Mouse (Mus musculus): ENCODE measurements around the gene A730071L15Rik. TPM values are rescaled to one million over a fixed set of nuclear protein-coding genes. Genes with fewer than 3 reads are reported as not detected.
A peak's percentile ranks its signal among the peaks of the same experiment; 100 is the strongest.

A730071L15Rik gene
- total and polyA plus RNA-seq, 3 experiments: 0.42 TPM; not detected in 2

DNA sequence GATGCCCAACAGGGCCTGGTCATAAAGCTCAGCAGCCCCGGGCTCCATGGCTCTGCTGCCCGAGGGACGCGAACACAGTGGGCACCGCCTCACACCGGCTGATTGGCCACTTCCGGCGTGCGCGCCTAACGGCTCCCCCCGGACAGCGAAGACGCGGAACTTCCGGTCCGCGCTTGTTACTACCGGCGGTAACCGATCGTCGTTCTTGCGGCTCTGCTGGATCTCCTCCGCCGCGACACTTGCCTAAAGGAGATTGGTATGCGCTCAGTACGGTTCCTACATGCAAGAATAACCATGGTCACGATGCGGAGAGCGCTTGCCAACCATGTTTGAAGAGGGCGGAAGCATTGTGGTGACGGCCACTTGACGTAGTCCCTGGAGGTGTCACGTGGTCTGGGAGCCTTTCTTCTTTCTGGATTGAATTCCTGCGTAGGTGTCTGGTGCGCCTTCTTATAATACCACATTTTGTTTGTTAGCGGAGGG is 299 bp downstream of the A730071L15Rik start, which contains the start of gene Nudcd3 (continued):
- TF ChIP-seq TBP (conservative IDR thresholded peaks at IDR 0.05; ENCODE audit: low read depth, low read length): peak; percentile 84
- no peak for TF ChIP-seq ZNF384 (IDR thresholded peaks at IDR 0.05; ENCODE audit: low read depth, low read length)
- TF ChIP-seq NELFE (IDR thresholded peaks at IDR 0.05; ENCODE audit: low read depth, low read length): peak; percentile 84
- TF ChIP-seq MAZ (IDR thresholded peaks at IDR 0.05; ENCODE audit: low read depth, low read length): no peak
- peak; percentile 96 for TF ChIP-seq USF1 (IDR thresholded peaks at IDR 0.05; ENCODE audit: low read depth, low read length)
- TF ChIP-seq ZC3H11A (IDR thresholded peaks at IDR 0.05; ENCODE audit: low read depth, low read length): no peak

DNA sequence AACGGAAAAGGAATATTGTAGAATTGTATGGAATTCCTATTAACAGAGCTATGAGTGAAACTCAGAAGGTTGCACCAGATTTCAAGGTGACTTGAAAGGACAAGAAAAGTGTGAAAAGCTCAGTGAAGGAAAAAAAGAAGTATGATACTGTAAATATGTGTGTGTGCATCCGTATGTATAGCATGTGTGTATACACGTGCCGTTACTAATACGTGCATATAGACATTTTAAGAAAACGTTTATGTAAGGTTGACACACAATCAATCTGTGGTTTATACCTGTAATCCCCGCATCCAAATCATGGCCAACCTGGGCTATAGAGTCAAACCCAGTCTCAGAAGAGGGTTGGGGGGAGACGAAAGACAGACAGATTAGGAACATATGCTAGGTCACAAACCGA is 741 bp downstream of the A730071L15Rik start:
- DNase-seq (ENCODE audit: extremely low read depth): no peak
- H3K4me1 ChIP-seq (ENCODE audit: control insufficient read depth in 1 of 2, insufficient read depth in 2 of 2): peaks cover 4 to 40% of the 10 kb centered on the region in 2 experiments; a peak in 3 of 4 replicates
- in situ Hi-C loops (cut with MboI; ENCODE audit: low pct_ligation_motif_present, low pct_unique_long_range_greater_than_20kb, low sequenced_read_pairs): no loop called here
- H3K27ac ChIP-seq (ENCODE audit: insufficient read depth, low read depth): no peak overlapping the region
- dilution Hi-C loops (cut with MboI; ENCODE audit: extremely low pct_ligation_motif_present, extremely low pct_unique_long_range_greater_than_20kb, low sequenced_read_pairs): no loop called here
- H3K9ac ChIP-seq (ENCODE audit: insufficient read depth, low read depth): peak overlapping the region; percentile 60
- H3K79me2 ChIP-seq (replicated peaks; ENCODE audit: control insufficient read depth, extremely low read depth, insufficient read depth, poor library complexity, severe bottlenecking): peaks cover 42% of the 10 kb centered on the region
- H3K36me3 ChIP-seq (replicated peaks in 1 of 2; ENCODE audit: control insufficient read depth in 1 of 2, insufficient read depth in 1 of 2, low read length in 1 of 2): peaks cover 2 to 14% of the 10 kb centered on the region in 2 experiments
- H3K4me3 ChIP-seq (replicated peaks in 1 of 3; ENCODE audit: low read depth in 2 of 3, low read length in 2 of 3, poor library complexity in 1 of 3): peak overlapping the region; percentile 84 to 94 (median 86)
- peak overlapping the region; percentile 48 for H3K4me2 ChIP-seq (ENCODE audit: insufficient read depth, low read depth, poor library complexity, severe bottlenecking)
- peaks cover 10% of the 10 kb centered on the region for H3K27me3 ChIP-seq (replicated peaks)
- no peak for TF ChIP-seq MAZ (IDR thresholded peaks at IDR 0.05; ENCODE audit: low read depth, low read length)
- TF ChIP-seq NELFE (IDR thresholded peaks at IDR 0.05; ENCODE audit: low read depth, low read length): no peak
- TF ChIP-seq JUND (conservative IDR thresholded peaks at IDR 0.05; ENCODE audit: low read depth, low read length): no peak
- TF ChIP-seq BHLHE40 (IDR thresholded peaks at IDR 0.05; ENCODE audit: low read depth, low read length): peak; percentile 59; the same call in 1 of the 2 replicates
- no peak for TF ChIP-seq TBP (conservative IDR thresholded peaks at IDR 0.05; ENCODE audit: low read depth, low read length)
- no peak for TF ChIP-seq HCFC1 (IDR thresholded peaks at IDR 0.05; ENCODE audit: low read depth, low read length)
- TF ChIP-seq USF2 (conservative IDR thresholded peaks at IDR 0.05; ENCODE audit: low read depth, low read length): no peak
- no peak for TF ChIP-seq TCF12 (IDR thresholded peaks at IDR 0.05; ENCODE audit: low read depth, low read length)
- TF ChIP-seq MAFK (IDR thresholded peaks at IDR 0.05; ENCODE audit: insufficient replicate concordance, low read length): no peak
- no peak for TF ChIP-seq GABPA (IDR thresholded peaks at IDR 0.05; ENCODE audit: insufficient replicate concordance, low read depth, low read length)
- TF ChIP-seq MYC (IDR thresholded peaks at IDR 0.05; ENCODE audit: low read depth, low read length): 0 out of 2 replicates have a peak, but pooled peaks have one; percentile 15
- TF ChIP-seq JUN (IDR thresholded peaks at IDR 0.05; ENCODE audit: insufficient read depth, low read depth, low read length): no peak
- peaks cover 5% of the 10 kb centered on the region for H3K9me3 ChIP-seq (replicated peaks; ENCODE audit: low read length)

DNA sequence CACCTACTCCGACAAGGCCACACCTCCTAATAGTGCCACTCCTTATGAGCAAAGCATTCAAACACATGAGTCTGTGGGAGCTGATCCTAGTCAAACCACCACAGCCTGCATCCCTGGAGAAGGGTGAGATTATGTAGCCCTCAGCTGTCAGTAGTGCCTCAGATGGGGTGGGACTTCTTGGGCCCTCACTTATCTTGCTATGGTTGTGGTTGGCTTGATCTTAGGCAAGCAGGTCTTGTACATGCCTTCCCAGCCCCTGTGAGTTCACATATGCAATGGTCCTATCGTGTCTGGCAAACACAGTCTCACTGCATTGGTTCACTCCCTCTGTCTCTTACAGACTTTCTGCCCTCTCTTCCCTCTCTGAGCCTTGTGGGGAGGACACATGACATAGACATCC is 7.3 kb downstream of the A730071L15Rik start:
- Histone ChIP-seq H3K9ac (ENCODE audit: insufficient read depth, low read depth) (no peak overlapping the region), H3K4me3 (replicated peaks in 1 of 3; ENCODE audit: low read depth in 2 of 3, low read length in 2 of 3, poor library complexity in 1 of 3) (no peak overlapping the region), H3K79me2 (replicated peaks; ENCODE audit: control insufficient read depth, extremely low read depth, insufficient read depth, poor library complexity, severe bottlenecking) (no peaks in the 10 kb centered on the region), H3K4me1 (ENCODE audit: control insufficient read depth in 1 of 2, insufficient read depth in 2 of 2) (no peaks in the 10 kb centered on the region), H3K27ac (ENCODE audit: insufficient read depth, low read depth) (no peak overlapping the region), H3K4me2 (ENCODE audit: insufficient read depth, low read depth, poor library complexity, severe bottlenecking) (no peak overlapping the region), H3K9me3 (replicated peaks; ENCODE audit: low read length) (peaks cover 28% of the 10 kb centered on the region), H3K27me3 (replicated peaks) (peaks cover 38% of the 10 kb centered on the region), H3K36me3 (replicated peaks in 1 of 2; ENCODE audit: control insufficient read depth in 1 of 2, insufficient read depth in 1 of 2, low read length in 1 of 2) (no peaks in the 10 kb centered on the region)
- in situ Hi-C loops (cut with MboI; ENCODE audit: low pct_ligation_motif_present, low pct_unique_long_range_greater_than_20kb, low sequenced_read_pairs): no loop called here
- dilution Hi-C loops (cut with MboI; ENCODE audit: extremely low pct_ligation_motif_present, extremely low pct_unique_long_range_greater_than_20kb, low sequenced_read_pairs): no loop called here
- TF ChIP-seq MAFK (IDR thresholded peaks at IDR 0.05; ENCODE audit: insufficient replicate concordance, low read length) (no peak), SIN3A (IDR thresholded peaks at IDR 0.05; ENCODE audit: low read length) (no peak), PAX5 (IDR thresholded peaks at IDR 0.05; ENCODE audit: low read length) (no peak), CHD2 (IDR thresholded peaks at IDR 0.05; ENCODE audit: low read length) (no peak), TCF12 (IDR thresholded peaks at IDR 0.05; ENCODE audit: low read depth, low read length) (no peak), CTCF (conservative IDR thresholded peaks at IDR 0.05 in 1 of 2, IDR thresholded peaks at IDR 0.05 in 1 of 2; ENCODE audit: low read depth in 2 of 2, low read length in 2 of 2) (no peak), GABPA (IDR thresholded peaks at IDR 0.05; ENCODE audit: insufficient replicate concordance, low read depth, low read length) (no peak), NELFE (IDR thresholded peaks at IDR 0.05; ENCODE audit: low read depth, low read length) (no peak), ZNF384 (IDR thresholded peaks at IDR 0.05; ENCODE audit: low read depth, low read length) (no peak), HCFC1 (IDR thresholded peaks at IDR 0.05; ENCODE audit: low read depth, low read length) (no peak), USF1 (IDR thresholded peaks at IDR 0.05; ENCODE audit: low read depth, low read length) (no peak), E2F4 (IDR thresholded peaks at IDR 0.05; ENCODE audit: insufficient replicate concordance, low read depth, low read length) (no peak), MXI1 (IDR thresholded peaks at IDR 0.05; ENCODE audit: low read depth, low read length) (no peak), ZMIZ1 (IDR thresholded peaks at IDR 0.05; ENCODE audit: low read depth, low read length) (no peak), IRF4 (IDR thresholded peaks at IDR 0.05; ENCODE audit: low read depth, low read length) (no peak), ZKSCAN1 (IDR thresholded peaks at IDR 0.05; ENCODE audit: borderline replicate concordance, low read depth, low read length) (no peak), MAZ (IDR thresholded peaks at IDR 0.05; ENCODE audit: low read depth, low read length) (no peak), MAX (IDR thresholded peaks at IDR 0.05; ENCODE audit: low read length) (no peak)
- no peak for DNase-seq (ENCODE audit: extremely low read depth)
